Mouse (Mus musculus): ENCODE data around the gene Tmem136.
A peak's percentile ranks its signal among the peaks of the same experiment; 100 is the strongest.
"Not testable (repeated sequence)": the region's sequence is repeated elsewhere in the genome, so short reads cannot be mapped to it uniquely, and the experiment has no call there.

The Tmem136 gene

GRCm38 (mm10) chr9:43116134-43116996 is at the start of gene Tmem136:
Gene Tmem136, minus strand, starts transcription at chr9:43116570.
- peak; percentile 83 for DNase-seq (ENCODE audit: low read depth, low spot score)

GRCm38 (mm10) chr9:43155960-43156359 is 39.6 kb upstream of the Tmem136 start:
- no peak for DNase-seq (ENCODE audit: low read depth, low spot score)

- no peak for DNase-seq (ENCODE audit: low read depth, low spot score)
Observed at GRCm38 (mm10) chr9:43151779-43152178, 35.4 kb upstream of the Tmem136 start.

- DNase-seq (ENCODE audit: low read depth, low spot score), result no peak
Observed at GRCm38 (mm10) chr9:43150957-43151356, 34.6 kb upstream of the Tmem136 start.

- DNase-seq (ENCODE audit: low read depth, low spot score), result peak; percentile 86
Observed at GRCm38 (mm10) chr9:43150075-43150474, 33.7 kb upstream of the Tmem136 start.

- peak; percentile 82 for DNase-seq (ENCODE audit: low read depth, low spot score)
Observed at GRCm38 (mm10) chr9:43149498-43149897, 33.1 kb upstream of the Tmem136 start.

- no peak for DNase-seq (ENCODE audit: low read depth, low spot score)
Observed at GRCm38 (mm10) chr9:43145196-43145595, 28.8 kb upstream of the Tmem136 start.

- DNase-seq (ENCODE audit: low read depth, low spot score), result peak; percentile 61
Observed at GRCm38 (mm10) chr9:43144206-43144810, 27.9 kb upstream of the Tmem136 start.

GRCm38 (mm10) chr9:43141839-43142238 is 25.5 kb upstream of the Tmem136 start:
- peak; percentile 80 for DNase-seq (ENCODE audit: low read depth, low spot score)

- peak; percentile 91 for DNase-seq (ENCODE audit: low read depth, low spot score)
Observed at GRCm38 (mm10) chr9:43133525-43133924, 17.2 kb upstream of the Tmem136 start.

GRCm38 (mm10) chr9:43132380-43132779 is 16.0 kb upstream of the Tmem136 start:
- DNase-seq (ENCODE audit: low read depth, low spot score), result no peak

GRCm38 (mm10) chr9:43131940-43132339 is 15.6 kb upstream of the Tmem136 start:
- no peak for DNase-seq (ENCODE audit: low read depth, low spot score)

GRCm38 (mm10) chr9:43130684-43131083 is 14.3 kb upstream of the Tmem136 start:
- no peak for DNase-seq (ENCODE audit: low read depth, low spot score)

GRCm38 (mm10) chr9:43127101-43127787 is 10.9 kb upstream of the Tmem136 start:
- peak; percentile 69 for DNase-seq (ENCODE audit: low read depth, low spot score)

- no peak for DNase-seq (ENCODE audit: low read depth, low spot score)
Observed at GRCm38 (mm10) chr9:43122379-43122778, 6.0 kb upstream of the Tmem136 start.

- DNase-seq (ENCODE audit: low read depth, low spot score), result not testable (repeated sequence)
Observed at GRCm38 (mm10) chr9:43121948-43122347, 5.6 kb upstream of the Tmem136 start.

- DNase-seq (ENCODE audit: low read depth, low spot score), result no peak
Observed at GRCm38 (mm10) chr9:43116997-43117336, 597 bp upstream of the Tmem136 start.

GRCm38 (mm10) chr9:43115431-43116133 is 788 bp downstream of the Tmem136 start:
- DNase-seq (ENCODE audit: low read depth, low spot score), result peak; percentile 43

- DNase-seq (ENCODE audit: low read depth, low spot score), result no peak
Observed at GRCm38 (mm10) chr9:43114833-43115232, 1.5 kb downstream of the Tmem136 start.

- DNase-seq (ENCODE audit: low read depth, low spot score), result no peak
Observed at GRCm38 (mm10) chr9:43110286-43110980, 5.9 kb downstream of the Tmem136 start.

- DNase-seq (ENCODE audit: low read depth, low spot score), result no peak
Observed at GRCm38 (mm10) chr9:43109125-43109524, 7.2 kb downstream of the Tmem136 start.
